Mouse (Mus musculus) olfactory bulb, adult 2 months (tissue): Measurements from ENCODE around the gene Slc39a11.

ENCODE experiments used
- CTCF ChIP-seq: fragments of 200-500 bp; IDR thresholded peaks from 2 replicates; pipeline ENCODE4 v1.5.1; 2012; ENCODE audit warnings: low read depth, mild to moderate bottlenecking, low read length, moderate library complexity; ENCODE audit not compliant: insufficient read depth
- POLR2A ChIP-seq: fragments of 200-500 bp; IDR thresholded peaks from 2 replicates; pipeline ENCODE4 v1.6.1; 2012; ENCODE audit warnings: mild to moderate bottlenecking, low read depth, low read length, moderate library complexity; ENCODE audit not compliant: insufficient read depth

GRCm38 (mm10) chr11:113554701-113555360, 95.0 kb downstream of the Slc39a11 start:
- TF ChIP-seq CTCF (no peak), POLR2A (no peak)
